Mouse (Mus musculus): ENCODE measurements around the gene C2cd4a. TPM values are rescaled to one million over a fixed set of nuclear protein-coding genes. Genes with fewer than 3 reads are reported as not detected.

C2cd4a gene
- polyA plus RNA-seq, 1 experiment from 2014 or later, result 0.61 TPM

- no peak overlapping the region for H3K4me2 ChIP-seq (ENCODE audit: low read length)
- H3K9ac ChIP-seq (replicated peaks; ENCODE audit: low read length), result no peak overlapping the region
- DNase-seq (no peak), ATAC-seq (ENCODE audit: low FRiP score, low TSS enrichment) (no peak)
- 45% methylated on average over 4 of the region's 4 CpGs for WGBS
- 0 out of 2 replicates have a peak, but pooled peaks cover 4% of the 10 kb centered on the region for H3K36me3 ChIP-seq (ENCODE audit: control insufficient read depth, insufficient read depth, low read length)
- H3K27me3 ChIP-seq (ENCODE audit: control insufficient read depth, insufficient read depth, low read length), result no peaks in the 10 kb centered on the region
- no peaks in the 10 kb centered on the region for H3K9me3 ChIP-seq (ENCODE audit: control insufficient read depth, low read length)
- H3K27ac ChIP-seq (replicated peaks; ENCODE audit: low read depth, low read length), result no peak overlapping the region
- H3K4me1 ChIP-seq (ENCODE audit: control insufficient read depth, insufficient read depth, low read length), result no peaks in the 10 kb centered on the region
- H3K4me3 ChIP-seq (replicated peaks; ENCODE audit: low read depth, low read length), result no peak overlapping the region
These were observed 31.9 kb upstream of the C2cd4a start for GRCm38 (mm10) chr9:67864011-67864410.

GRCm38 (mm10) chr9:67863332-67863731 lies 31.2 kb upstream of the C2cd4a start:
- Histone ChIP-seq H3K27ac (replicated peaks; ENCODE audit: low read depth, low read length) (no peak overlapping the region), H3K27me3 (ENCODE audit: control insufficient read depth, insufficient read depth, low read length) (no peaks in the 10 kb centered on the region), H3K9ac (replicated peaks; ENCODE audit: low read length) (no peak overlapping the region), H3K36me3 (ENCODE audit: control insufficient read depth, insufficient read depth, low read length) (peaks cover 8% of the 10 kb centered on the region; the same call in 1 of the 2 replicates), H3K9me3 (ENCODE audit: control insufficient read depth, low read length) (no peaks in the 10 kb centered on the region), H3K4me1 (ENCODE audit: control insufficient read depth, insufficient read depth, low read length) (no peaks in the 10 kb centered on the region), H3K4me3 (replicated peaks; ENCODE audit: low read depth, low read length) (no peak overlapping the region), H3K4me2 (ENCODE audit: low read length) (no peak overlapping the region)
- ATAC-seq (ENCODE audit: low FRiP score, low TSS enrichment), result no peak
- no peak for DNase-seq
- 94% methylated on average over 5 of the region's 5 CpGs for WGBS

- ATAC-seq (ENCODE audit: low FRiP score, low TSS enrichment) (no peak), DNase-seq (no peak)
- no peak overlapping the region for H3K9ac ChIP-seq (replicated peaks; ENCODE audit: low read length)
- WGBS, result 88% methylated on average over 2 of the region's 2 CpGs
- no peaks in the 10 kb centered on the region for H3K9me3 ChIP-seq (ENCODE audit: control insufficient read depth, low read length)
- no peaks in the 10 kb centered on the region for H3K4me1 ChIP-seq (ENCODE audit: control insufficient read depth, insufficient read depth, low read length)
- H3K27me3 ChIP-seq (ENCODE audit: control insufficient read depth, insufficient read depth, low read length), result no peaks in the 10 kb centered on the region
- no peak overlapping the region for H3K27ac ChIP-seq (replicated peaks; ENCODE audit: low read depth, low read length)
- H3K4me3 ChIP-seq (replicated peaks; ENCODE audit: low read depth, low read length), result no peak overlapping the region
- peaks cover 16% of the 10 kb centered on the region for H3K36me3 ChIP-seq (ENCODE audit: control insufficient read depth, insufficient read depth, low read length)
- H3K4me2 ChIP-seq (ENCODE audit: low read length), result no peak overlapping the region
These were observed 28.1 kb upstream of the C2cd4a start for GRCm38 (mm10) chr9:67860273-67860672.

DNA sequence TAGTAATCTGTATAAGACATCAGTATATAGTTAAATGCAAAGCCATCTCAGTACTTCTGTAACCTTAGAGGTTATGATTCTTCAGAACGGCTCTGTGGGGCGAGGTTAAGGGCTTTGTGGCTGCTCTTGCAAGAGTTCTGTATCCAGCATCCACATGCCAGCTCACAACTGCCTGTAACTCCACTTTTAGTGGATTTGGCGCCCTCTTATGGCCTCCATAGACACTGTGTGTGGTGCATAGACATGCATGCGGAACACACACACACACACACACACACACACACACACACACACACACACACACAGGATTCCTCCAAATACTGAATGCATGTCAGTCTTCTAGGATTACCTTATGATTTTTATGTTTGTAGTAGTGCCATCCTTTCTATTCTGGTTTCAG lies 19.0 kb upstream of the C2cd4a start:
- whole genome bisulfite sequencing, result 78% methylated on average over 4 of the region's 4 CpGs
- no peak overlapping the region for H3K27ac ChIP-seq (replicated peaks; ENCODE audit: low read depth, low read length)
- no peaks in the 10 kb centered on the region; the same call in 1 of the 2 replicates for H3K4me1 ChIP-seq (ENCODE audit: control insufficient read depth, insufficient read depth, low read length)
- no peaks in the 10 kb centered on the region for H3K27me3 ChIP-seq (ENCODE audit: control insufficient read depth, insufficient read depth, low read length)
- H3K9ac ChIP-seq (replicated peaks; ENCODE audit: low read length), result no peak overlapping the region
- no peak overlapping the region for H3K4me3 ChIP-seq (replicated peaks; ENCODE audit: low read depth, low read length)
- no peak overlapping the region for H3K4me2 ChIP-seq (ENCODE audit: low read length)
- H3K36me3 ChIP-seq (ENCODE audit: control insufficient read depth, insufficient read depth, low read length), result peaks cover 9% of the 10 kb centered on the region; the same call in 1 of the 2 replicates
- DNase-seq, result no peak
- H3K9me3 ChIP-seq (ENCODE audit: control insufficient read depth, low read length), result no peaks in the 10 kb centered on the region
- no peak for ATAC-seq (ENCODE audit: low FRiP score, low TSS enrichment)

DNA sequence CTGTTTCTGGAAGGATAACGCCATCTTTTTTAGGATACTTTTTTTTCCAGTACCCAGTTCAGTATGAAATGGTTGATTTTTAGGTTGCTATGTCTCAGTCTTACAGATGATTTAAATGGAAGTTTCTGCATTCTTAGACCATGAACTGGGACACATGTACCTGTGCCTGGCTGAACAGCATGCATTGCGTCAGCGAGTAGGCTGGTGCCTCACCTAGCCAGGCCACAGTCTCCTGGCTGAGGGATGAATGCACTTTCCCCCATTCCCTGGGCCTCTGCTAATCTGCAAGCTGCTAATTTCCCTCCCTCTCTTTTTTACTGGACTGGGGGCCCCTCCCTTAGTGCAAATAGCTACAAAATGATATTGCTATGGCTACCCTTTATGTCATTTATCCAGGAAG lies 17.7 kb upstream of the C2cd4a start:
- Histone ChIP-seq H3K27me3 (ENCODE audit: control insufficient read depth, insufficient read depth, low read length) (no peaks in the 10 kb centered on the region), H3K9ac (replicated peaks; ENCODE audit: low read length) (no peak overlapping the region), H3K9me3 (ENCODE audit: control insufficient read depth, low read length) (no peaks in the 10 kb centered on the region), H3K36me3 (ENCODE audit: control insufficient read depth, insufficient read depth, low read length) (peaks cover 3% of the 10 kb centered on the region; the same call in 1 of the 2 replicates), H3K4me3 (replicated peaks; ENCODE audit: low read depth, low read length) (no peak overlapping the region), H3K4me2 (ENCODE audit: low read length) (no peak overlapping the region), H3K27ac (replicated peaks; ENCODE audit: low read depth, low read length) (no peak overlapping the region), H3K4me1 (ENCODE audit: control insufficient read depth, insufficient read depth, low read length) (no peaks in the 10 kb centered on the region; the same call in 1 of the 2 replicates)
- 93% methylated on average over 3 of the region's 3 CpGs for WGBS
- DNase-seq (no peak), ATAC-seq (ENCODE audit: low FRiP score, low TSS enrichment) (no peak)

DNA sequence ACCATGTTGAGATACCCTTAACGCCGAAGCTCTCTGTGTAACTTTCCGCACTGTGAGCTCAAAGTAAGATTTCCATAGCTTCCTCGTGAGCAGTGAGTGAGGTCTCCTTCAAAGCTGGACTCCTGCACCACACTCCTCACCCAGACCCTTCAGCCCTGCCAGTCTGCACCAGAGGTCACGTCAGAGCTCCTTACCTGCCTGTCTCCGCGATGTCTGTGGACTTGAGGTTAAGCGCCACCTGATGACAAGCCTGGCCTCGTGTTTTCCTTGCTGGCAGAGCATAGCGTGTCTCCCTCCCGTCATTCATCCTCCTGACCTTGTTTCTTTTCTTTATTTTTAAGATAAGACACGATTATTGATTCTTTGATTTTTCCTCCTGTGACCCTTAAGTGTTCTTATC lies 17.3 kb upstream of the C2cd4a start:
- no peaks in the 10 kb centered on the region for H3K27me3 ChIP-seq (ENCODE audit: control insufficient read depth, insufficient read depth, low read length)
- H3K9me3 ChIP-seq (ENCODE audit: control insufficient read depth, low read length), result no peaks in the 10 kb centered on the region
- no peak overlapping the region for H3K27ac ChIP-seq (replicated peaks; ENCODE audit: low read depth, low read length)
- ATAC-seq (ENCODE audit: low FRiP score, low TSS enrichment) (no peak), DNase-seq (no peak)
- H3K36me3 ChIP-seq (ENCODE audit: control insufficient read depth, insufficient read depth, low read length), result no peaks in the 10 kb centered on the region
- H3K4me1 ChIP-seq (ENCODE audit: control insufficient read depth, insufficient read depth, low read length), result no peaks in the 10 kb centered on the region; the same call in 1 of the 2 replicates
- no peak overlapping the region for H3K4me2 ChIP-seq (ENCODE audit: low read length)
- 88% methylated on average over 12 of the region's 12 CpGs for WGBS
- no peak overlapping the region for H3K4me3 ChIP-seq (replicated peaks; ENCODE audit: low read depth, low read length)
- H3K9ac ChIP-seq (replicated peaks; ENCODE audit: low read length), result no peak overlapping the region

GRCm38 (mm10) chr9:67847606-67848005 lies 15.5 kb upstream of the C2cd4a start:
- Histone ChIP-seq H3K4me3 (replicated peaks; ENCODE audit: low read depth, low read length) (no peak overlapping the region), H3K27ac (replicated peaks; ENCODE audit: low read depth, low read length) (no peak overlapping the region), H3K4me2 (ENCODE audit: low read length) (no peak overlapping the region), H3K36me3 (ENCODE audit: control insufficient read depth, insufficient read depth, low read length) (no peaks in the 10 kb centered on the region), H3K9me3 (ENCODE audit: control insufficient read depth, low read length) (no peaks in the 10 kb centered on the region), H3K9ac (replicated peaks; ENCODE audit: low read length) (no peak overlapping the region), H3K4me1 (ENCODE audit: control insufficient read depth, insufficient read depth, low read length) (no peaks in the 10 kb centered on the region; the same call in 1 of the 2 replicates), H3K27me3 (ENCODE audit: control insufficient read depth, insufficient read depth, low read length) (no peaks in the 10 kb centered on the region)
- ATAC-seq (ENCODE audit: low FRiP score, low TSS enrichment) (no peak), DNase-seq (no peak)
- 79% methylated on average over 3 of the region's 3 CpGs for WGBS

GRCm38 (mm10) chr9:67846089-67846488 lies 14.0 kb upstream of the C2cd4a start:
- Histone ChIP-seq H3K9ac (replicated peaks; ENCODE audit: low read length) (no peak overlapping the region), H3K4me1 (ENCODE audit: control insufficient read depth, insufficient read depth, low read length) (peaks cover under 1% of the 10 kb centered on the region), H3K4me2 (ENCODE audit: low read length) (no peak overlapping the region), H3K27ac (replicated peaks; ENCODE audit: low read depth, low read length) (no peak overlapping the region), H3K27me3 (ENCODE audit: control insufficient read depth, insufficient read depth, low read length) (no peaks in the 10 kb centered on the region), H3K36me3 (ENCODE audit: control insufficient read depth, insufficient read depth, low read length) (no peaks in the 10 kb centered on the region), H3K9me3 (ENCODE audit: control insufficient read depth, low read length) (no peaks in the 10 kb centered on the region), H3K4me3 (replicated peaks; ENCODE audit: low read depth, low read length) (no peak overlapping the region)
- no peak for DNase-seq
- WGBS, result 96% methylated on average over 2 of the region's 2 CpGs
- ATAC-seq (ENCODE audit: low FRiP score, low TSS enrichment), result no peak

GRCm38 (mm10) chr9:67845648-67846047 lies 13.5 kb upstream of the C2cd4a start:
- WGBS, result 93% methylated on average over 5 of the region's 5 CpGs

More at GRCm38 (mm10) chr9:67845648-67846047, 13.5 kb upstream of the C2cd4a start:
- H3K27ac ChIP-seq (replicated peaks; ENCODE audit: low read depth, low read length), result no peak overlapping the region
- no peaks in the 10 kb centered on the region for H3K36me3 ChIP-seq (ENCODE audit: control insufficient read depth, insufficient read depth, low read length)
- H3K4me3 ChIP-seq (replicated peaks; ENCODE audit: low read depth, low read length), result no peak overlapping the region
- peaks cover 5% of the 10 kb centered on the region for H3K4me1 ChIP-seq (ENCODE audit: control insufficient read depth, insufficient read depth, low read length)
- no peak for ATAC-seq (ENCODE audit: low FRiP score, low TSS enrichment)
- H3K27me3 ChIP-seq (ENCODE audit: control insufficient read depth, insufficient read depth, low read length), result no peaks in the 10 kb centered on the region
- H3K9ac ChIP-seq (replicated peaks; ENCODE audit: low read length), result no peak overlapping the region
- no peak overlapping the region for H3K4me2 ChIP-seq (ENCODE audit: low read length)
- DNase-seq, result no peak
- H3K9me3 ChIP-seq (ENCODE audit: control insufficient read depth, low read length), result no peaks in the 10 kb centered on the region
